Mouse (Mus musculus): ENCODE results near the gene Rhbdf2. TPM values are rescaled to one million over a fixed set of nuclear protein-coding genes. Genes with fewer than 3 reads are reported as not detected.

Gene Rhbdf2
- total and polyA plus RNA-seq, 2 experiments: 3.1 to 17.8 TPM

DNA sequence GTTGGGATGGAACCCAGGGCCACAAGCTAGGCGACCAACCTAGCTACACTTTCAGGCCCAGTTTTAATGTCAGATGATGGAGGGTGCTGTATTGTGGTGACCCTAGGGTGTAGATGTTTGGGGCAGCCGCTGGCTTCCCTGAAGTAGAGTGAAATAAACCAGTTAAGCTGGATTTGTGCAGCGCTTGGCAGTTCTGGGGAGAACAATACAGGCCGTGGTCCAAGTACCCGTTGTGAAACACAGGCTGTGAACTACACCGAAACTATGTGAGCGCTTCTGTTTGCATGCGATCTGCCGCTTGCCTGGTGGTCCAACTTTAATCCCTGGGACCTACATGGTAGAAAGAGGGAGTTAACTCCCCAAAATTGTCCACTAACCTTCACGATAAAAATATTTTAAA, 6.1 kb upstream of the Rhbdf2 start:
- no peak overlapping the region for H3K9ac ChIP-seq (ENCODE audit: low read depth, low read length)
- H3K27me3 ChIP-seq (ENCODE audit: control insufficient read depth, insufficient read depth, low read length): no peaks in the 10 kb centered on the region
- no peaks in the 10 kb centered on the region for H3K79me2 ChIP-seq (ENCODE audit: control insufficient read depth, insufficient read depth, low read length)
- no peak for TF ChIP-seq POLR2A (IDR thresholded peaks at IDR 0.05; ENCODE audit: extremely low read depth, insufficient read depth, low read length)
- no peak for TF ChIP-seq CTCF (IDR thresholded peaks at IDR 0.05; ENCODE audit: low read depth, low read length)
- WGBS: 83% methylated on average over 10 of the region's 10 CpGs
- H3K4me3 ChIP-seq (ENCODE audit: insufficient read depth, low read depth, low read length): no peak overlapping the region
- H3K4me1 ChIP-seq (ENCODE audit: control insufficient read depth, insufficient read depth, low read length): no peaks in the 10 kb centered on the region
- DNase-seq (ENCODE audit: extremely low read depth, low read depth, low spot score): no peak
- H3K36me3 ChIP-seq (ENCODE audit: control insufficient read depth, insufficient read depth, low read length): no peaks in the 10 kb centered on the region
- no peak overlapping the region for H3K27ac ChIP-seq (replicated peaks; ENCODE audit: insufficient read depth, low read depth, low read length)

DNA sequence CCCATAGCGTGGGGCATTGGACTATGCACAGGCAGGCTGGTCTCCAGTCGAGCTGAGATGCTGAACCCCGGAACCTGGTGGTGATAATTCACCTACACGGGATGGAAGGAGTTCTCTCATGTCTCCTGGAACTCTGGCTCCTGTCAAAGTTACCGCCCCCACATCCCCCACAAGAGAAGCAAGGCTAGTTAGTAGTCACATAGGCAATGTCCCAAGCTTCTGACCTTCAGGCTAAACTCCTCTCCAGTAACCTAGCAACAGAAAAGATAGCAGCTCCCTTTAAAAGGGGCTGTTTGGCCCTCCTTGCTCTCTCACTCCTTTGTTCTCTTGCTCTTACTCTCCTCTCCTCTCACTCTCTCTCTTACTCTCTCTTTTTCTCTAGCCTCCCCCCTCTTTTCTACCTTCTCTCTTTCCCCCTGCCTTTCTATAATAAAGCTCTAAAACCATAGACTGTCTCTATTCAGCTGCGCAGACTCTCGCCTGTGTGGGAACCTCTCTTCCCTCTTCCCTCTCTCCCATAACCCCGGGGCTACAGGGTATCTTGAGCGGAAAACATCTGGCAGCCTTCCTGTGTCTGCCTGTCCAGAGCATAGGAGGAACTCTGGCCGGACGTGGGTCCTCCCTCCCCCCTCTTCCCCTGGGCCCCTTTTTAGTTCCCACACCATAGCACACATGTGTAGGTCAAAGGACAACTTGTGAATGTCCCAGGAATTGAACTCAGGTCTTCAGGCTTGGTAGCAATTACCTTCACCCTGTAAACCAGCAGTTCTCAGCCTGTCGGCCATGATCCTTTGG, 3.5 kb upstream of the Rhbdf2 start:
- Histone ChIP-seq H3K36me3 (ENCODE audit: control insufficient read depth, insufficient read depth, low read length) (no peaks in the 10 kb centered on the region), H3K27me3 (ENCODE audit: control insufficient read depth, insufficient read depth, low read length) (no peaks in the 10 kb centered on the region), H3K79me2 (ENCODE audit: control insufficient read depth, insufficient read depth, low read length) (no peaks in the 10 kb centered on the region), H3K9ac (ENCODE audit: low read depth, low read length) (no peak overlapping the region), H3K27ac (replicated peaks; ENCODE audit: insufficient read depth, low read depth, low read length) (no peak overlapping the region), H3K4me3 (ENCODE audit: insufficient read depth, low read depth, low read length) (no peak overlapping the region), H3K4me1 (ENCODE audit: control insufficient read depth, insufficient read depth, low read length) (no peaks in the 10 kb centered on the region)
- TF ChIP-seq POLR2A (IDR thresholded peaks at IDR 0.05; ENCODE audit: extremely low read depth, insufficient read depth, low read length) (no peak), CTCF (IDR thresholded peaks at IDR 0.05; ENCODE audit: low read depth, low read length) (no peak)
- no peak for DNase-seq (ENCODE audit: extremely low read depth, low read depth, low spot score)
- 55% methylated on average over 12 of the region's 12 CpGs for WGBS

DNA sequence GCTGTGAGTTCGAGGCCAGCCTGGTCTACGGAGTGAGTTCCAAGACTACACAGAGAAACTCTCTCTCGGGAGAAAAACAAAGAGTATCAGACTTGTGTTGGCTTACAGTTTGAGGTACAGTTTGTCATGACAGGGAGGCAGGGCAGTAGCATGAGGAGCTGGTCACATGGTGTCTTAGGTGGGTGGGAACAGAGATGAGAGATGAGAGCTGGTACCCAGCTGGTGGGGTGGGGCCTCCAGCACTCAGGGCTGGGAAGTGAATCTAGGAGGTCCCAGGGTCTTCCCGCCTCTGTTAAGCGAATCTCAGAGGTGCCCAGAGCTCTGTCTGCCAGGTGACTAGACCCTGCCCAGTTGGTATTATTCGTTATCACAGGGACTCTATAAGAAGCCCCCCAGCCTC, 2.7 kb upstream of the Rhbdf2 start:
- Histone ChIP-seq H3K27ac (replicated peaks; ENCODE audit: insufficient read depth, low read depth, low read length) (no peak overlapping the region), H3K79me2 (ENCODE audit: control insufficient read depth, insufficient read depth, low read length) (no peaks in the 10 kb centered on the region), H3K36me3 (ENCODE audit: control insufficient read depth, insufficient read depth, low read length) (no peaks in the 10 kb centered on the region), H3K4me3 (ENCODE audit: insufficient read depth, low read depth, low read length) (no peak overlapping the region), H3K27me3 (ENCODE audit: control insufficient read depth, insufficient read depth, low read length) (no peaks in the 10 kb centered on the region), H3K9ac (ENCODE audit: low read depth, low read length) (no peak overlapping the region), H3K4me1 (ENCODE audit: control insufficient read depth, insufficient read depth, low read length) (no peaks in the 10 kb centered on the region)
- 82% methylated on average over 6 of the region's 6 CpGs for WGBS
- DNase-seq (ENCODE audit: extremely low read depth, low read depth, low spot score): no peak
- no peak for TF ChIP-seq CTCF (IDR thresholded peaks at IDR 0.05; ENCODE audit: low read depth, low read length)

DNA sequence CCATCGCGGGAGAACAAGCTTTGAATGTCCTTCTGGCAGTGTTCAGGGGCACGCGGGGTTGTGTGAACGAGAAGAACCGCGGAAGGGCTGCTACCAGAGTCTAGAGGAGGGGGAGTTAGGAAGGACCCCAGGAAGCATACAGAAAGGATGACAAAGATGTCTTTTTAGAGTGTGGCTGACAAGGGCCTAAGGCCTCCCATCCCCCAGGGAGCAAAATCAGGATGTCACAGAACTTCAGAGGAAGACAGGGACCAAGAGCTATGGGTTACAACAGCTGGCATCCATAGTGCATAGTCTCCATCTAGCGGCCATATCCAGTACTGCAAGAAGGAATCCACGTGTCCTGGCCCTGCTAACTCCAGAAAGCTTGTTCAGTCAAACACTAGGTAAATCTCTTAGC, 1.9 kb upstream of the Rhbdf2 start:
- TF ChIP-seq CTCF (IDR thresholded peaks at IDR 0.05; ENCODE audit: low read depth, low read length): peak; percentile 76
- no peak for TF ChIP-seq POLR2A (IDR thresholded peaks at IDR 0.05; ENCODE audit: extremely low read depth, insufficient read depth, low read length)
- Histone ChIP-seq H3K27me3 (ENCODE audit: control insufficient read depth, insufficient read depth, low read length) (no peaks in the 10 kb centered on the region), H3K9ac (ENCODE audit: low read depth, low read length) (no peak overlapping the region), H3K36me3 (ENCODE audit: control insufficient read depth, insufficient read depth, low read length) (no peaks in the 10 kb centered on the region), H3K4me3 (ENCODE audit: insufficient read depth, low read depth, low read length) (no peak overlapping the region), H3K27ac (replicated peaks; ENCODE audit: insufficient read depth, low read depth, low read length) (no peak overlapping the region), H3K4me1 (ENCODE audit: control insufficient read depth, insufficient read depth, low read length) (no peaks in the 10 kb centered on the region), H3K79me2 (ENCODE audit: control insufficient read depth, insufficient read depth, low read length) (no peaks in the 10 kb centered on the region)
- WGBS: 55% methylated on average over 9 of the region's 9 CpGs
- DNase-seq (ENCODE audit: extremely low read depth, low read depth, low spot score): peak; percentile 69

DNA sequence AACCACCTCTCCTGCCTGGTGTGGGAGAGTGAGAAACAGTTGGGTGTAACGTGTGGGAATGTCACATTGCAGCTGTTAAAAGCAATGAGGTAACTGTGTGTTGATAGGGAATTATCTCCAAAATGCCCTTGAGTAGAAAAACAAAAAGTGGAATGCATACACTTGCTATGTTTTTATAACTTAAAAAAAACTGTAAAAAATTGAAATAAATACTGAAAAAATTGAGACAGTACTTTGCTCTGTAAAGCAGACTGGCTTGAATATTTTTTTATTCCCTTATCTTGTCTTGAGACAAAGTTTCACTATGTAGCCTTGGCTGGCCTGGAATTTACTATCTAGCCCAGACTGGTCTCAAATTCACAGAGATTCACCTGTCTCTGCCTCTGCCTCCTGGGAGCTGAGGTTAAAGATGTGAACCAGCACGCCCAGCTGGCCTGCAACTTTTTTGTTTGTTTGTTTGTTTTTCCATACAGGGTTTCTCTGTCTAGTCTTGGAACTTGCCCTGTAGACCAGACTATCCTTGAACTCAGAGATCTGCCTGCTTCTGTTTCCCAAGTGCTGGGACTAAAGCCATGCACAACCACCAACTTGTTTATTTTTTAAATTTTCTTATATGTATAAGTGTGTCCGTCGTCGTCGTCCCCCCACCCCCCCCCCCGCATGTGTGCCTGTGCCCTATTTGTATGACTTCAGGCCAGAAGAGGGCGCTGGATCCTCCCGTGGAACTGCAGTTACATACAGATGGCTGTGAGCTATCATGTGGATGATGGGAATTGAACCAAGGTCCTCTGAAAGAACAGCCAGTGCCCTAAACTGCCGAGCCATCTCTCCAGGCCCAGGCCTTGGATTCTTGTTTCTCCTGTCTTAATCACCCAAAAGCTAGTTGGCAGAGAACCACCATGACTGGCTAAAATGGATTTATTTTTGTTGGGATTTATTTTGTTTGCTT, 527 bp upstream of the Rhbdf2 start:
- Histone ChIP-seq H3K27me3 (ENCODE audit: control insufficient read depth, insufficient read depth, low read length) (no peaks in the 10 kb centered on the region), H3K36me3 (ENCODE audit: control insufficient read depth, insufficient read depth, low read length) (no peaks in the 10 kb centered on the region), H3K79me2 (ENCODE audit: control insufficient read depth, insufficient read depth, low read length) (no peaks in the 10 kb centered on the region; the same call in 1 of the 2 replicates), H3K27ac (replicated peaks; ENCODE audit: insufficient read depth, low read depth, low read length) (no peak overlapping the region), H3K9ac (ENCODE audit: low read depth, low read length) (no peak overlapping the region), H3K4me3 (ENCODE audit: insufficient read depth, low read depth, low read length) (no peak overlapping the region), H3K4me1 (ENCODE audit: control insufficient read depth, insufficient read depth, low read length) (peaks cover 7% of the 10 kb centered on the region)
- DNase-seq (ENCODE audit: extremely low read depth, low read depth, low spot score): peak; percentile 33
- TF ChIP-seq CTCF (IDR thresholded peaks at IDR 0.05; ENCODE audit: low read depth, low read length) (peak; percentile 51; the same call in 1 of the 2 replicates), POLR2A (IDR thresholded peaks at IDR 0.05; ENCODE audit: extremely low read depth, insufficient read depth, low read length) (no peak)
- 38% methylated on average over 10 of the region's 10 CpGs for WGBS

Data from liver, adult 2 months (tissue).